Mouse (Mus musculus) erythroblast, adult 5-6 weeks (primary cell): ENCODE measurements at regions not wholly inside any gene's neighbourhood (a gene's known extent, or its start where the extent isn't known, plus 50 kb on each side); places are given as distances from the start of the nearest gene placed in this dataset.

Source experiments
- ATAC-seq: replicated peaks from 2 replicates; pipeline ENCODE4 v1.8.0; 2016; ENCODE audit warnings: moderate number of reproducible peaks, mild to moderate bottlenecking, moderate TSS enrichment, inconsistent platforms; ENCODE audit not compliant: poor library complexity, low FRiP score, severe bottlenecking

- ATAC-seq = no peak
These were observed 85.7 kb upstream of the Cpm start for GRCm38 (mm10) chr10:117543696-117543950.

GRCm38 (mm10) chr10:117542886-117543695 lies 86.2 kb upstream of the Cpm start:
- ATAC-seq = no peak

- no peak for ATAC-seq
These were observed 86.9 kb upstream of the Cpm start for GRCm38 (mm10) chr10:117542351-117542750.

- no peak for ATAC-seq
These were observed 87.8 kb upstream of the Cpm start for GRCm38 (mm10) chr10:117541487-117541886.

GRCm38 (mm10) chr10:117540747-117541398 lies 88.4 kb upstream of the Cpm start:
- ATAC-seq = no peak

GRCm38 (mm10) chr10:117540112-117540594 lies 89.1 kb upstream of the Cpm start:
- ATAC-seq = no peak

GRCm38 (mm10) chr10:117539532-117539931 lies 89.8 kb upstream of the Cpm start:
- ATAC-seq = no peak

GRCm38 (mm10) chr10:117538725-117539124 lies 90.6 kb upstream of the Cpm start:
- ATAC-seq = no peak

GRCm38 (mm10) chr10:117536769-117537599 lies 92.3 kb upstream of the Cpm start:
- ATAC-seq = no peak

- no peak for ATAC-seq
These were observed 93.5 kb upstream of the Cpm start for GRCm38 (mm10) chr10:117535843-117536242.

- ATAC-seq = no peak
These were observed 94.1 kb upstream of the Cpm start for GRCm38 (mm10) chr10:117534992-117535719.

- no peak for ATAC-seq
These were observed 94.8 kb upstream of the Cpm start for GRCm38 (mm10) chr10:117534478-117534877.

GRCm38 (mm10) chr10:117533541-117534386 lies 95.5 kb upstream of the Cpm start:
- no peak for ATAC-seq

GRCm38 (mm10) chr10:117532750-117533540 lies 96.4 kb upstream of the Cpm start:
- no peak for ATAC-seq

- ATAC-seq = no peak
These were observed 97.2 kb upstream of the Cpm start for GRCm38 (mm10) chr10:117531798-117532747.

GRCm38 (mm10) chr10:117530859-117531602 lies 98.3 kb upstream of the Cpm start:
- ATAC-seq = no peak
